Mouse (Mus musculus) embryonic facial prominence, embryonic 14.5 days (tissue): ENCODE measurements around the gene Sufu. TPM values are rescaled to one million over a fixed set of nuclear protein-coding genes. Genes with fewer than 3 reads are reported as not detected.

Source experiments
- ATAC-seq: fragments of 200-750 bp; cut with Nextera tagmentation; 2 replicates; pipeline ENCODE4 v1.8.0; 2017; ENCODE audit warnings: low read depth, moderate number of reproducible peaks, moderate TSS enrichment
- DNase-seq: peaks from one replicate; pipeline ENCODE4 v3.0.0-alpha.2; 2015; ENCODE audit warnings: low spot score
- H3K27ac ChIP-seq: fragments of 300-500 bp; sonication (generic); replicated peaks from 2 replicates; pipeline ENCODE4 v1.5.1; 2014; ENCODE audit warnings: low read depth, mild to moderate bottlenecking, low read length, moderate library complexity
- H3K27me3 ChIP-seq: fragments of 300-500 bp; sonication (generic); replicated peaks from 2 replicates; pipeline ENCODE4 v1.6.1; 2014; ENCODE audit warnings: low read length; ENCODE audit not compliant: control insufficient read depth, insufficient read depth
- H3K36me3 ChIP-seq: fragments of 300-500 bp; sonication (generic); 2 replicates; pipeline ENCODE4 v1.6.1; 2014; ENCODE audit warnings: low read length, mixed read lengths; ENCODE audit not compliant: control insufficient read depth, insufficient read depth
- H3K4me1 ChIP-seq: fragments of 300-500 bp; sonication (generic); 2 replicates; pipeline ENCODE4 v1.6.1; 2014; ENCODE audit warnings: antibody characterized with exemption, low read length; ENCODE audit not compliant: control insufficient read depth, insufficient read depth
- H3K4me2 ChIP-seq: fragments of 300-500 bp; sonication (generic); 2 replicates; pipeline ENCODE4 v1.6.1; 2014; ENCODE audit warnings: low read depth, mild to moderate bottlenecking, low read length, moderate library complexity, mixed read lengths
- H3K4me3 ChIP-seq: fragments of 300-500 bp; sonication (generic); 2 replicates; pipeline ENCODE4 v1.5.1; 2014; ENCODE audit warnings: low read depth, mild to moderate bottlenecking, low read length
- H3K9ac ChIP-seq: fragments of 300-500 bp; sonication (generic); 2 replicates; pipeline ENCODE4 v1.6.1; 2014; ENCODE audit warnings: low read depth, mild to moderate bottlenecking, low read length, moderate library complexity, mixed read lengths
- H3K9me3 ChIP-seq: fragments of 300-500 bp; sonication (generic); 2 replicates; pipeline ENCODE4 v1.6.1; 2016; ENCODE audit warnings: low read length; ENCODE audit not compliant: control insufficient read depth
- WGBS: fragments of 180-500 bp; shearing (Covaris S2); extraction: QIAGEN DNeasy Blood & Tissue Kit; methylation state at CpG from one replicate; pipeline ENCODE4 v1.1.7; 2014; 5-methylcytosine and 5-hydroxymethylcytosine counted together
- polyA plus RNA-seq: library from polyadenylated mRNA; unstranded; fragments of >200 nt; fragmentation: Nextera tagmentation; extraction: Ambion mirVana; gene quantifications from 2 replicates; pipeline ENCODE4 v1.2.1, GENCODE M21; 2014

Sufu gene
- polyA plus RNA-seq, 1 experiment from 2014 or later: 34.3 TPM

- Histone ChIP-seq H3K36me3 (peaks cover 7% of the 10 kb centered on the region; the same call in 1 of the 2 replicates), H3K4me3 (no peak overlapping the region), H3K4me1 (peaks cover 14% of the 10 kb centered on the region), H3K9ac (no peak overlapping the region), H3K27ac (peak overlapping the region; percentile 79), H3K4me2 (0 out of 2 replicates have a peak overlapping the region, but pooled peaks have one; percentile 3), H3K9me3 (no peaks in the 10 kb centered on the region), H3K27me3 (no peaks in the 10 kb centered on the region)
- ATAC-seq: peak; percentile 60
- WGBS: 12% methylated on average over 6 of the region's 6 CpGs
- peak; percentile 86 for DNase-seq
These were observed 51.2 kb downstream of the Sufu start for GRCm38 (mm10) chr19:46447911-46448310.

DNA sequence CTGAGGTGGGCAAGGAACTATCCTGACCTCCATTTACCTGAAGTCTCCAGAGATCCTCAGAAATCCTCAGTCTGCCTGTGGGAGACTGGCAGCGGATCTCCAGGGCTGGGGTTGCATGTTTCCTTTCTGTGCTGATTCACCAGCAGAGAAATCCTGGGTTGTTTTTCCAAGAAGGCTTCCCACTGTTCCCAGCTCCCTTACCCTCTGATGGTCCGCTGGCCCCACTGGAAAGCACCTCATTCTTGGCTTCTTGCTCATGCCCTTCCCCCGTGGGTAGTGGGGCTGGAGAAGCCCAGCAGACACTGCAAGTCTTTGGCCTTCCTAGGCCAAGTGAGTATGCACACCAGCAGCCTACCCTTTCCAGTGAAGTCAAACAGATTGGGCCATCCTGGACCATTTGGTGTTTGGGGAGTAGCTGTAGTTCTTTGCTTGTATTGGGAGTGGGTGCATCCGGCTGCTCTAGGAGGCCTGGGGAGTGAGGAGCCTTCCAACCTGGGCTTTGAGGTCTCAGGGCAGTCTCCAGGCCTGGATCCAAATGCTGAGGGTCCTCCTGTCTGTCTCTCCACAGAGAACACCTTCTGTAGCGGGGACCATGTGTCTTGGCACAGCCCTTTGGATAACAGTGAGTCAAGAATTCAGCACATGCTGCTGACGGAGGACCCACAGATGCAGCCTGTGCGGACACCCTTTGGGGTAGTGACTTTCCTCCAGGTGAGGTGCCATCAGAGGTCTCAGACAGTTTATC, 52.7 kb downstream of the Sufu start:
- Histone ChIP-seq H3K4me2 (no peak overlapping the region), H3K9me3 (no peaks in the 10 kb centered on the region), H3K4me3 (no peak overlapping the region), H3K4me1 (peaks cover 14% of the 10 kb centered on the region), H3K9ac (no peak overlapping the region), H3K36me3 (peaks cover 21% of the 10 kb centered on the region; the same call in 1 of the 2 replicates), H3K27ac (no peak overlapping the region), H3K27me3 (no peaks in the 10 kb centered on the region)
- ATAC-seq: no peak
- DNase-seq: no peak
- WGBS: 82% methylated on average over 7 of the region's 7 CpGs

DNA sequence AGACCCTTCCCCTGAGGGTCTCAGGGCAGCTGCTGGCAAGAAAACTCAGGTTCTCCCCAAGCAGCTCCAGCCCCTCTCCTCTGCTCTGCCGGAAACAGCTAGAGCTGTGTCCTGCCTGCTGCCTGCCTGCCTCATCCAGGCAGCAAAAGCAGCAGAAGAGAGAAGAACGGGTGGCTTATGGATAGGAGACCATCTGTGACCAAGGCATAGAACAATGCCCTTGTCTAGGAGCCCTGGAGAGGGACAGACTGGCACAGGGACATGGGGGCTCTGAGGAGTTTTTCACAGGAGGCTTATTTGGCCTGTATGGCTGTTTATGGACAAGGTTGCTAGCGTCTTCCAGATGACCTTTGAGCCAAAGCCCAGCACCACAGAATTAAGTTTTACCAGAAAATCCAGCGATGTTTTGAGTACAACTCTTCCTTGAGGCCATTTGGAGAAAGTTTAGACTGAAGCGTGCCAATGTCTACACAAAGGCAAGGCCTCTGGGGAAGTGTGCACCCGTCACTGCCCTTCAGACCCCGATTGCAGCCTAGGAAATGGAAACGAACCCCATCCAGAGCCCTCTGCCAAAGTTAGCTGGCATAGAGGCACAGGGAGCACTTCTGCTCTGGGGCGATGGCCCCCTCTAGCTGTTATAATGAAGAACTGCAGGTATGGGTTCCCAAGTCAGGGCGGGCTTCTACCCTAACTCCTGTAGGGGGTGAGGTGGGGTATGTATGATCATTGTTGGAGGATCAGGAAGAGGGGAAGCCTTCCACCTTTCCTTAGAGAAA, 55.5 kb downstream of the Sufu start:
- ATAC-seq (peak; percentile 10; the same call in 1 of the 2 replicates), DNase-seq (peak; percentile 62)
- no peak overlapping the region for H3K4me2 ChIP-seq
- H3K4me3 ChIP-seq: no peak overlapping the region
- H3K36me3 ChIP-seq: peaks cover 40% of the 10 kb centered on the region
- no peak overlapping the region for H3K9ac ChIP-seq
- 40% methylated on average over 10 of the region's 10 CpGs for WGBS
- H3K27me3 ChIP-seq: no peaks in the 10 kb centered on the region
- H3K9me3 ChIP-seq: no peaks in the 10 kb centered on the region
- H3K27ac ChIP-seq: no peak overlapping the region
- H3K4me1 ChIP-seq: peaks cover 10% of the 10 kb centered on the region

DNA sequence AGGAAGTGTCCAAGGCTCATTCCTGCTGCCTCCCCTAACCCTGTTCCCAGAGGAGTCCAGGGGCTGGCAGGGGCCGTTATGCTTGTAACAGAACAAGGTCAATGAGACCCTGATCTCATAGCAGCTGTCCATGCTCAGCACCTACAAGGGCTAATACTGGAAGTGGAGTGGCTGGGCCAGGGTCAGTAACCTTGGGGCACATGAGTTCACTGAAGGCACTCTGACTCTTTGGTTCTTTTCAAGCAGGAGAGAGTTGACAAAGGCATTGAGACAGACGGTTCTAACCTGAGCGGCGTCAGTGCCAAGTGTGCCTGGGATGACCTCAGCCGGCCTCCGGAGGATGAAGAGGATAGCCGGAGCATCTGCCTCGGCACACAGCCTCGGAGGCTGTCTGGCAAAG, 56.2 kb downstream of the Sufu start:
- no peaks in the 10 kb centered on the region for H3K9me3 ChIP-seq
- H3K27me3 ChIP-seq: no peaks in the 10 kb centered on the region
- DNase-seq (no peak), ATAC-seq (no peak)
- H3K4me1 ChIP-seq: peaks cover 6% of the 10 kb centered on the region
- 84% methylated on average over 9 of the region's 9 CpGs for WGBS
- no peak overlapping the region for H3K27ac ChIP-seq
- no peak overlapping the region for H3K9ac ChIP-seq
- H3K4me3 ChIP-seq: no peak overlapping the region
- H3K4me2 ChIP-seq: no peak overlapping the region
- H3K36me3 ChIP-seq: peaks cover 46% of the 10 kb centered on the region

DNA sequence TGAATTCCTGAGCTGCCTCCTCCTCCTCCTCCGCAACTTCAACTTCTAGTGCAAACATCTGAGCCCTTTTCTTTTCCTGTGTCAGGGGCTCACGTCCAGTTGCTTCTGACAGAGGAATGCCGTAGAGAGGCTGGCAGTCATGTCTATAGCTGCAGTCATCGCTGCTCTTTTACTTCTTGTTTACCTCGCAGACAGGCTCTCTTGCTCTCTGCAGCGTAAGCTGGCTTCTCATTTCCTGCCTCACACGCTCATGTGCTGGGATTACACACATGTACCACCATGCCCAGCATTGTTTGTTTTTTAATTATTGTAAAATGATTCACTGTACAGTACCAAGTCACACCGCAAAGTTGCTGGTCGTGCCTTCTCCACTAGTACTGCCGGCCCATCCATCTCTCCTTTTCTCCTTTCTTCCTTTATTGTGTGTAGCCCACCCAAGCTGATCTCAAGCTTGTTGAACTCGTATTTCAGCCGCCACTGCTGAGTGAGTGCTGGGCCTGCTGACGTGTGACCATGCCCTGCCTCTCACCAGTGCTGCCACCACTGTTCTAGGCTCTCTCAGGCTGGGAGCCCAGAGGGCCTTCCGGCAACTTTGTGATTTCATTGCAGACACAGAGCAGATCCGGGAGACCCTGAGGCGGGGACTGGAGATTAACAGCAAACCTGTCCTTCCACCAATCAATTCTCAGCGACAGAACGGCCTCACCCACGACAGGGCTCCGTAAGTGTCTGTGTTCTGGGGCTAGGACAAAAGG, 57.6 kb downstream of the Sufu start:
- DNase-seq (peak; percentile 52), ATAC-seq (peak; percentile 41)
- peaks cover 60% of the 10 kb centered on the region for H3K36me3 ChIP-seq
- H3K4me1 ChIP-seq: no peaks in the 10 kb centered on the region; the same call in 1 of the 2 replicates
- no peak overlapping the region for H3K4me2 ChIP-seq
- H3K4me3 ChIP-seq: no peak overlapping the region
- 55% methylated on average over 20 of the region's 20 CpGs for WGBS
- H3K9ac ChIP-seq: peak overlapping the region; percentile 22; the same call in 1 of the 2 replicates
- no peaks in the 10 kb centered on the region for H3K9me3 ChIP-seq
- H3K27ac ChIP-seq: peak overlapping the region; percentile 29
- H3K27me3 ChIP-seq: no peaks in the 10 kb centered on the region

DNA sequence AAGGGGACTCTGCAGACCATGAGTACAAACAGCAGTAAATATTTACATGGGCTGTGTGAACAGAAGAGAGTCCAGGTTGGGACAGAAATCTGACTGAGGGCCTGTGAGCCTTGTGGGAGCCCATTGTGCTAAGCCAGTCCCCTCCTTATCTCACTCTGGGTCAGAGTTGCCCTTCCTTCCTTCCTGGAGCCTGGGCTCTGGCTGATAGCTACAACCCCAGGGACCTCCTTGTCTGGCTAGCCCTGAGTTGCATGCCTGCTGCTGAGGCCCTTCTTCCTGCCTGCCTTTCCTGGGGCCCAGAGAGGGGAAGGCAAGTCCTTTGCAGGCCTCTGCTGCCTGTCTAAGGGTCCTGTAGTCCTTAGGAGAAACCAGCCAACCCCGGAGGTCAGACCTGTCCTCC, 58.3 kb downstream of the Sufu start:
- H3K36me3 ChIP-seq: peaks cover 67% of the 10 kb centered on the region
- peak overlapping the region; percentile 29 for H3K27ac ChIP-seq
- no peaks in the 10 kb centered on the region for H3K27me3 ChIP-seq
- no peak overlapping the region; the same call in 1 of the 2 replicates for H3K4me2 ChIP-seq
- DNase-seq (no peak), ATAC-seq (no peak; the same call in 1 of the 2 replicates)
- H3K9ac ChIP-seq: peak overlapping the region; percentile 22; the same call in 1 of the 2 replicates
- 60% methylated on average over 1 of the region's 1 CpGs for WGBS
- H3K4me3 ChIP-seq: no peak overlapping the region
- H3K4me1 ChIP-seq: no peaks in the 10 kb centered on the region; the same call in 1 of the 2 replicates
- H3K9me3 ChIP-seq: no peaks in the 10 kb centered on the region

GRCm38 (mm10) chr19:46455556-46455955, 58.9 kb downstream of the Sufu start:
- Histone ChIP-seq H3K36me3 (peaks cover 72% of the 10 kb centered on the region), H3K4me1 (no peaks in the 10 kb centered on the region; the same call in 1 of the 2 replicates), H3K9ac (no peak overlapping the region), H3K27ac (peak overlapping the region; percentile 29; the same call in 1 of the 2 replicates), H3K4me2 (no peak overlapping the region), H3K9me3 (no peaks in the 10 kb centered on the region), H3K27me3 (no peaks in the 10 kb centered on the region), H3K4me3 (no peak overlapping the region)
- no peak for DNase-seq
- no peak for ATAC-seq
- 92% methylated on average over 8 of the region's 8 CpGs for WGBS
